Mouse (Mus musculus) limb, embryonic 14.5 days (tissue): ENCODE measurements around the gene Bcor. TPM values are rescaled to one million over a fixed set of nuclear protein-coding genes. Genes with fewer than 3 reads are reported as not detected.

Experiments
- ATAC-seq: fragments of 200-750 bp; cut with Nextera tagmentation; 2 replicates; pipeline ENCODE4 v1.8.0; 2017; ENCODE audit warnings: low read depth, moderate number of reproducible peaks, moderate TSS enrichment; ENCODE audit not compliant: low FRiP score
- DNase-seq: peaks from one replicate; pipeline ENCODE4 v3.0.0-alpha.2; 2015; ENCODE audit warnings: low spot score
- H3K27ac ChIP-seq: fragments of 300-500 bp; sonication (generic); replicated peaks from 2 replicates; pipeline ENCODE4 v1.5.1; 2014; ENCODE audit warnings: low read depth, mild to moderate bottlenecking, low read length, moderate library complexity, mixed read lengths
- H3K27me3 ChIP-seq: fragments of 300-500 bp; sonication (generic); 2 replicates; pipeline ENCODE4 v1.6.1; 2014; ENCODE audit warnings: low read length, mixed read lengths; ENCODE audit not compliant: control insufficient read depth, insufficient read depth
- H3K36me3 ChIP-seq: fragments of 300-500 bp; sonication (generic); 2 replicates; pipeline ENCODE4 v1.6.1; 2014; ENCODE audit warnings: mild to moderate bottlenecking, low read length, moderate library complexity, mixed read lengths; ENCODE audit not compliant: control insufficient read depth, insufficient read depth
- H3K4me1 ChIP-seq: fragments of 300-500 bp; sonication (generic); 2 replicates; pipeline ENCODE4 v1.6.1; 2014; ENCODE audit warnings: antibody characterized with exemption, low read length, mixed read lengths; ENCODE audit not compliant: control insufficient read depth, insufficient read depth
- H3K4me2 ChIP-seq: fragments of 300-500 bp; sonication (generic); replicated peaks from 2 replicates; pipeline ENCODE4 v1.6.1; 2014; ENCODE audit warnings: low read depth, mild to moderate bottlenecking, low read length, moderate library complexity; ENCODE audit not compliant: severe bottlenecking
- H3K4me3 ChIP-seq: fragments of 300-500 bp; sonication (generic); replicated peaks from 2 replicates; pipeline ENCODE4 v1.5.1; 2014; ENCODE audit warnings: low read length
- H3K9ac ChIP-seq: fragments of 300-500 bp; sonication (generic); 2 replicates; pipeline ENCODE4 v1.6.1; 2014; ENCODE audit warnings: mild to moderate bottlenecking, low read depth, low read length, moderate library complexity; ENCODE audit not compliant: severe bottlenecking
- H3K9me3 ChIP-seq: fragments of 300-500 bp; sonication (generic); 2 replicates; pipeline ENCODE4 v1.6.1; 2016; ENCODE audit warnings: low read length; ENCODE audit not compliant: control insufficient read depth
- POLR2A ChIP-seq: fragments of 200-500 bp; IDR thresholded peaks from 2 replicates; pipeline ENCODE4 v1.8.0; 2012; ENCODE audit warnings: inconsistent platforms, mild to moderate bottlenecking, moderate library complexity, borderline replicate concordance; ENCODE audit not compliant: insufficient read depth, insufficient read length; ENCODE audit errors: extremely low read depth
- WGBS: fragments of 180-500 bp; shearing (Covaris S2); extraction: QIAGEN DNeasy Blood & Tissue Kit; methylation state at CpG from one replicate; pipeline ENCODE4 v1.1.7; 2014; 5-methylcytosine and 5-hydroxymethylcytosine counted together
- polyA plus RNA-seq, 2 experiments: library from polyadenylated mRNA; depleted of rRNA in 1 of 2; stranded (reverse) in 1 of 2; unstranded in 1 of 2; fragments of >200 nt; fragmentation: Nextera tagmentation in 1 of 2; extraction: Ambion mirVana in 1 of 2; gene quantifications; 2 replicates each; pipeline versions ENCODE4 v1.2.1 to v1.2.3; 2012 to 2014

The Bcor gene
- polyA plus RNA-seq, 2 experiments: 17.0 to 20.0 TPM

DNA sequence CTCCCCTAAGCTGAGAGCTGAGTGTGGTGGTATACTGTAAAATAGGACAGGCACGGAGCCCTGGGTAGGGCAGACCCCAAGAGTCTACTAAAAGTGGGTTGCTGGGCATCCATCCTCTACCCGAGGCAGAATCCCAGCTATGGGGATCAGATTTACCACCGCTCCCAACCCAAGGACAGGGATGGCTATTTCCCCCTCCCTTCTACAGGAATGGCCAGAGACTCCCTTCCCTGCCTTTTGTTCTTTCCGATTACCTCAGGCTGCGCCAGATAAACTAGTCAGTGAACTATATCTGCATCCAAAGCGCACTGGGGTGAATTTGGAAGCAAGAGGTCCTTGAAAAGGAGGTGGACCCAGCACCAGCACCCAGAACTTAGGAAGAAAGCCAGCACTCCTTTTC lies 93.1 kb downstream of the Bcor start:
- H3K27me3 ChIP-seq: peaks cover 21% of the 10 kb centered on the region
- peaks cover 77% of the 10 kb centered on the region for H3K4me1 ChIP-seq
- DNase-seq (no peak), ATAC-seq (no peak)
- no peak overlapping the region for H3K4me3 ChIP-seq
- no peak overlapping the region for H3K4me2 ChIP-seq
- no peaks in the 10 kb centered on the region for H3K9me3 ChIP-seq
- no peak overlapping the region for H3K27ac ChIP-seq
- WGBS: 7% methylated on average over 5 of the region's 6 CpGs
- H3K9ac ChIP-seq: no peak overlapping the region
- no peaks in the 10 kb centered on the region for H3K36me3 ChIP-seq
- no peak for TF ChIP-seq POLR2A

DNA sequence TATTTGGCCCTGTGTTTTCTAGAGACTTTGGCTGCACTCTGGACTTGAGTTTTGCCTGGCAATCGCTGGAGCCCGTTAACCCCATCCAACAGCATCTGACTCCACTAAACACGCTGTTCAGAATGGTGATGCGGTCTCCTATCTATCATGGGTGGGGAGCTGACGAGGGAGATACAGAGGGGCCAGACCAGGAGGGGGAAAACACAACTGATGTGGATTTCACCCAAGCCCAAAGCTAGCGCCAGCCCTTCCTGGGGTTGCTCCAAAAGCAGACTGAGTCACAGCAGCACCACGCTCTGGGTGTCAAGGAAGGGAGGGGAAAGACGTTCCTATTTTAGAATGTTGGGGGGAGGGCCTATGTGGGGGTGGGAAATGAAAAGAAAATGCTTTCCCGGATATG lies 94.4 kb downstream of the Bcor start:
- no peak for DNase-seq
- Histone ChIP-seq H3K4me2 (no peak overlapping the region), H3K9me3 (no peaks in the 10 kb centered on the region), H3K27me3 (peaks cover 21% of the 10 kb centered on the region), H3K27ac (no peak overlapping the region), H3K4me1 (peaks cover 67% of the 10 kb centered on the region), H3K4me3 (no peak overlapping the region), H3K9ac (no peak overlapping the region), H3K36me3 (no peaks in the 10 kb centered on the region)
- WGBS: 38% methylated on average over 9 of the region's 9 CpGs
- no peak for TF ChIP-seq POLR2A
- no peak for ATAC-seq

DNA sequence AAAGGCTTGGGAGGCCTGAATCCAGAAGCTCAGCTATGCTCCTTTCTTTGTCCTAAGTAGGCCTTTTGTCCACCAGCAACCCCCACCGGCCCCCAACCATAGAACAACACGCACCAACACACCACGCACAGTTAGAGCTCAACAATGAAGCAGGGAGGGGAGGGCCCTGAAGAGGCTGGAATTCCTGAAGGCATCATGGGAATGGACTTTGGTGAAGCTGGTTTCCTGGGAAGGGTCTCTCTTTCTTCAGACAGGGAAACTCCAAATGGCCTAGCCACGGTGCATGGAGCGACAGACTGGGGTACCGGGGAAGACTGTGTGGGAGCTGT lies 97.3 kb downstream of the Bcor start:
- no peak for DNase-seq
- Histone ChIP-seq H3K27ac (no peak overlapping the region), H3K4me1 (peaks cover 42% of the 10 kb centered on the region), H3K9ac (no peak overlapping the region), H3K9me3 (no peaks in the 10 kb centered on the region), H3K36me3 (0 out of 2 replicates have a peak, but pooled peaks cover 3% of the 10 kb centered on the region), H3K4me3 (no peak overlapping the region), H3K27me3 (peaks cover 10% of the 10 kb centered on the region), H3K4me2 (no peak overlapping the region)
- no peak for TF ChIP-seq POLR2A
- WGBS: 36% methylated on average over 5 of the region's 6 CpGs
- no peak for ATAC-seq

DNA sequence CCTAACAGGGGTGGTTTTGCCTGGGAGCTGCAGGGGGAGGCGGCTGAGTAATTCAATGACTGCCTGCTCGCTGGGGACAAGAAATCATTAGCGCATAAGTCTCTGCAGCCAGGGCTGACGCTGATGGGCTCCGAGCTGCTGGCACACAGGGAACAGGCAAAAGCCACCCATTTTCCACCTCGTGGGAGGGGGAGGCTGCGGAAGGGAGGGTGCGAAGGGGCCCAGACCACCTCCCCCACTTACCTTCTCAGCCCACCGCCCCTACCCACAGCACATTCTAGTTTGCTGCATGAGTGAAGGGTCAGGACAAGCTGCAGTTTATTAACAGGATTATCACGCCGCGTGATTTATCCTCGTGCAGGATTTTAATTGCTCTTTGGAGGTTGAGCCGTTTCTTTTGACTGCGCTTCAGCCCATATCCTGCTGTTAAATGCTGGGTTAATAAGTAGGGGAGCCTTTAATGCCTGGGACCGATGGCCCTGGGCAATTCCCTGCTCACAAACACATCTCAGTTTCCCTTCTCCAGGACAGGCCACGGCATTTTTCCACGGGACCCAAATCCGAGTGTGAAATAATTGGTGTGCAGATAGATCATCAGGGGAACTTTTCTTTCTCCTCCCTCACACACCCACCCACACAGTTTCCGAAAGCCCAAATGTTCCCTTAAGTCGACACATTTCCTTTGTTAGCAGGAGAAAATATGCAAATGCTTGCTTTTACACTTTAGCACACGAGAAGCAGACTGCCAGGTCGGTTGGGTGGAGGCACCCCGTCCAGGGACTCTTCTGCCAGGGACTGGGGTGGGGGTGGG lies 97.8 kb downstream of the Bcor start:
- H3K9me3 ChIP-seq: no peaks in the 10 kb centered on the region
- 18% methylated on average over 19 of the region's 24 CpGs for WGBS
- H3K27ac ChIP-seq: no peak overlapping the region
- H3K4me3 ChIP-seq: no peak overlapping the region
- peaks cover 8% of the 10 kb centered on the region; the same call in 1 of the 2 replicates for H3K36me3 ChIP-seq
- no peak for DNase-seq
- TF ChIP-seq POLR2A: no peak
- H3K9ac ChIP-seq: no peak overlapping the region
- no peak for ATAC-seq
- no peak overlapping the region for H3K4me2 ChIP-seq
- H3K27me3 ChIP-seq: peaks cover 7% of the 10 kb centered on the region
- peaks cover 36% of the 10 kb centered on the region for H3K4me1 ChIP-seq

DNA sequence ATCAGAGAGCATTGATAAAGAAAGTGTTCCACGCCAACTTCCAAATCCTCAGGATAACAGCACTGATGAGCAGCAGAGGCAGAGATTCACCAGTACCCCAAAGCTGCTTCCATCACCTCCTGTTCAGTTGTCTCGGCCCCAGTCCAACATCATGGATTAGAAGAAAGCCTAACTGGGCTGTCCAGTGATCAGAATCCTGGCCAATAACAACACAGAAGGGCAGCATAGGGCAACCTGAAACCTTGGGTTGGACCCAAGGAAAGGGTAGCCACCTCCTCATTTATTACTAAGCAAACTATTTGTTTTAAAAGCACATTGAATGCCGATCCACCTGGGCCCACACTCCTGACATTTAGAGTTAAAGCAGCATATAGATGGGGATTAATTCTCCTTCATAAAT lies 99.3 kb downstream of the Bcor start:
- Histone ChIP-seq H3K9ac (no peak overlapping the region), H3K4me2 (no peak overlapping the region), H3K4me3 (no peak overlapping the region), H3K9me3 (no peaks in the 10 kb centered on the region), H3K27ac (no peak overlapping the region), H3K4me1 (peaks cover 27% of the 10 kb centered on the region; the same call in 1 of the 2 replicates), H3K27me3 (peaks cover 7% of the 10 kb centered on the region), H3K36me3 (peaks cover 20% of the 10 kb centered on the region)
- DNase-seq: no peak
- no peak for ATAC-seq
- WGBS: 73% methylated on average over 3 of the region's 3 CpGs
- TF ChIP-seq POLR2A: no peak
